Mouse (Mus musculus) T-helper 1 cell (primary cell): ENCODE results near the gene Gm20605.

Experiments used
- in situ Hi-C: fragments of 300-600 bp; cut with MboI, MseI; formaldehyde crosslinking; loops from one replicate; pipeline ENCODE4 v1.15.1; 2025; ENCODE audit warnings: high pct_unique_total_duplicates

Gene Gm20605

DNA sequence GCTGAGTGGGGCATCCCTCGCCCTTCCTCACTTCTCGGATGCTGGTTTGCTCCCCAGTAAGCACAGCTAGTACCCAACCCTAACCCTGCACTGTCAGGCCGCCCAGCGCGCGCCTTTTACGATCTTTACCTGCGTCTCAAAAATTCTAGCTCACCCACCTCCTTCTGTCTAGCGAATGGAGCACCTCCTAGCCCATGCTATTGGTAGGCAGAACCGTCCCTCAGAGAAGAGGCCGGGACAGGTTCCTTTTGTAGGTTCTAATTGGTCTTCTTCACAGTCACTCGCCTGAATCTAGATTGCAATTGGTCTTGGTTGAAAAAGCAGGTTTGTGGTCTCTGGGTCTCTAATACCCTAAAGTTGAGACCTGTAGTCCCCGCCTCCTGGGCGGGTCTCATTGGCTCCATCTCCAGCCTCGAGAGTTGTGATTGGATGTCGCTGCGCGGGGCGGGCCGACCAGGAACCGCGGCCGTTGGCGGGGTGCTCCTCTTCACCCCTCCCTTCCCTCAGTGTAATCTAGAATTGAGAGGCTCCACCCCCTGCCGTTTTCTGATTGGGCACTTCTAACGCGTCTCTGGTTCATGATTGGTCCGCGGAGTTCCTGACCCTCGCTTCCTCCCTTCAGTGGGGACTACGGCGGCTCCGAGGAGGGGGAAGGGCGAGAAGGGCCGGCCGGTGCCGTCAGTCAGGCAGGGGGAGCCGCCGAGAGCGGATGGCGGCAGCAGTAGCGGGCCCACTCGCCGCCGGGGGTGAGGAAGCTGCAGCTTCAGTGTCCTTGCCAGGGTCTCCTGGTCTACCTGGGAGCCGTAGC lies at the start of gene Gm20605, which contains the start of the genes Fbxo24 and Lrch4:
TSS of gene Gm20605 (plus strand) at position 678 of the 808 bp plus-strand sequence.
TSS of gene Fbxo24 (minus strand) at position 505 of the 808 bp plus-strand sequence.
TSS of gene Lrch4 (plus strand) at position 624 of the 808 bp plus-strand sequence.
- in situ Hi-C loops, result loop anchor here (10.0 kb wide), 1 partner anchor 816 kb away; the partner anchor contains the start of gene Zfp157

DNA sequence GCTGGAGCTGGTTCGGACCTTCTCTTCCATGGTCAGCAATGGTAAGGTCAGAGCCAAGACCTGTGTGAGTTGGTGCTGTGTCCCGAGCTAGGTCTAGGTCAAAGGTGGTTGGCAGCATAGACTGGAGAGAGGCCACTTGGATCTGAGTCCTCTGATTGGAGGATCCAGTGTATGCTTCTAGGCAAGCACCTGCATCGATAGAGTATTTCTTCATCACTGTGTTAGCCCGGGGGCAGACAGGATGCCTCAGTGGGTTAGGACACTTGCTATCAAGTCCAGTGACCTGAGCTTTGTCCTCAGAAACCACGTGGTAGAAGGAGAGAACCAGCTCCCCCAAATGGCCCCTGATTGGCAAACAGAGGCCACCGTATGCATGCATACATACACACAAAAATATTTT lies 48.7 kb upstream of the Gm20605 start:
- in situ Hi-C loops, result no loop called here

DNA sequence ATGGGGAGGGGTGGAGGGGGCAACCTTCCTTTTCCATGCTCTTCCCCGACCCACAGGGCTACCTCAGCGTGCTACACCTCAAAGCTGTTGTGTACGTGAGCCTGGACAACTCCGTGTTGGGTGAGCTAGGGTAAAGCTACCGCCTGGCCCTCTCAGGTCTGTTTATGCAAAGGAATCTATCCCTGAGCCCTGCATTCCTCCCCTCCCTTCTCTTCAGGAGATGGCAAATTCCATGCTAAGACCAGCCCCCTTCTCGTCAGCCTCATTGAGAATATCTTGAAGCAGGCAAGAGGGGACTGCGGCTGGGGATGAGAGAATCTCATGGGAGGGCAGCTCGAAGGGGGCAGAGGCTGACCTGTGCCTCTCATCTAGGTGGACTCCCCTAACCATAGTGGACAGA lies 46.3 kb upstream of the Gm20605 start:
- in situ Hi-C loops, result no loop called here

GRCm38 (mm10) chr5:137583670-137584169 lies 45.3 kb upstream of the Gm20605 start:
- in situ Hi-C loops, result no loop called here

DNA sequence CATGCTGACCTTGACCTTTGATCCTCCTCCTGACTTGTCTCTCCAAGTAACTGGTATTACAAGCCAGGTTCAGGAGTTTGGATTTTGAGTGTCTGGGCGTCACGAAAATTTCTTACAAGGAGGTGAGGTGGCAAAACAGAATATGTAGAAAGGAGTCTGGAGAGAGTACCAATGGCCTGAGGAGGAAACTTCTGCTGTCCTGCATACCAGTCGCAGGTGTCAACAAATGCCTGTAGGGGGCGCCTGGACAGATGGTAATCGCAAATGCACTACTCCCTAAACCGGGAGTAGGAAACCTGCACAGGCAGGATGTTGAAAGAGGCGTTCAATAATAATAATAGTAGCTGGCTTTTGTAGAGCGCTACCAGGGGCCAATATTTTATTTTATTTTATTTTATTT lies 44.0 kb upstream of the Gm20605 start:
- in situ Hi-C loops, result no loop called here

- in situ Hi-C loops, result no loop called here
Observed at GRCm38 (mm10) chr5:137590507-137590906, 38.5 kb upstream of the Gm20605 start.

- in situ Hi-C loops, result no loop called here
Observed at GRCm38 (mm10) chr5:137595921-137596320, 33.1 kb upstream of the Gm20605 start.

DNA sequence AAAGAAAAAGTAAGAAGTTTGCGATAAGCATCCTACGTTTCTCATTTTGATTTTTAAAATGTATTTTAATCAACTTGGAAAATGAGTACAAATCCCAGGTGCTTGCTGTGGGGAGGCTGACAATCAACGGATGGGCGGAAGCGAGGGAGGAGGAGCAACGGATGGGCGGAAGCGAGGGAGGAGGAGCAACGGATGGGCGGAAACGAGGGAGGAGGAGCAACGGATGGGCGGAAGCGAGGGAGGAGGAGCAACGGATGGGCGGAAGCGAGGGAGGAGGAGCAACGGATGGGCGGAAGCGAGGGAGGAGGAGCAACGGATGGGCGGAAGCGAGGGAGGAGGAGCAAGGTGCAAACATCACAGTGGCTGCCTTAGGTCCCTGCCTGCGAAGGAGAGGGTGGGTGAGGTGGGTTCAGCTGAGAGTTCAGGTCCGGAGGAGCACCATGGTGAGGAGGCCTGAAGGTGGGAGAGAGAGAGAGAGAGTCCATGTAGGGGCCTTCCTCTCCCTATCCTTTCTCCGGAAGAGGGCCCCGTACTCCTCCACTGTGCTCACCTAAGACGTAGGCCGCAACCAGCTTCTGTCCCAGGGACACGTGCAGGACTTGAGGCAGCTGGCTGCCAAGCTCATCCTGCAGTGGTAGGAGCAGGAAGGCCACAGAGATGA lies 32.2 kb upstream of the Gm20605 start:
- in situ Hi-C loops, result no loop called here

- in situ Hi-C loops, result no loop called here
Observed at GRCm38 (mm10) chr5:137597625-137598024, 31.4 kb upstream of the Gm20605 start.

GRCm38 (mm10) chr5:137598100-137598826 lies 30.7 kb upstream of the Gm20605 start:
- in situ Hi-C loops, result no loop called here

DNA sequence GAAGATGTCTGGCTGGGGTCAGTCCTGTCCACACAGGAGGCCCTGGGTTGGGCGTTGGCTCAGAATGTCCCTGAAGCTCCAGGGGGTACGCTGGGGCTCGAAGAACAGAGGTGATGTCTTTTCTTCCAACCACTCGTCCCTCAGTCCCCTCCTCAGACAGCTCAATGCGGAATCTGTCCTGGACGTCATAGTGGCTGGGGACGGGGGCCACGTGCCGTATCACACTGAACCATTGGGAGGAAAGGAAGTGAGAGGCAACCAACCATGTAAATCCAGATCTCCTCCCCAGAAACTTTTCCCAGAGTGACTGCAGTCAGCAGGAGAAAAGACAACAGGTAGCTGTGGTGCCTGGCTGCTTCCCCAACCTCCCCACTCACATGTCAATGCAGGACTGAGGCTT lies 29.4 kb upstream of the Gm20605 start:
- in situ Hi-C loops, result no loop called here

- in situ Hi-C loops, result no loop called here
Observed at GRCm38 (mm10) chr5:137600281-137600618, 28.7 kb upstream of the Gm20605 start.

GRCm38 (mm10) chr5:137600619-137601364 lies 28.2 kb upstream of the Gm20605 start, which contains the start of gene Mospd3:
Gene Mospd3 (minus strand): TSS chr5:137601058.
- in situ Hi-C loops, result no loop called here

GRCm38 (mm10) chr5:137601365-137601729 lies 27.6 kb upstream of the Gm20605 start:
- in situ Hi-C loops, result no loop called here

DNA sequence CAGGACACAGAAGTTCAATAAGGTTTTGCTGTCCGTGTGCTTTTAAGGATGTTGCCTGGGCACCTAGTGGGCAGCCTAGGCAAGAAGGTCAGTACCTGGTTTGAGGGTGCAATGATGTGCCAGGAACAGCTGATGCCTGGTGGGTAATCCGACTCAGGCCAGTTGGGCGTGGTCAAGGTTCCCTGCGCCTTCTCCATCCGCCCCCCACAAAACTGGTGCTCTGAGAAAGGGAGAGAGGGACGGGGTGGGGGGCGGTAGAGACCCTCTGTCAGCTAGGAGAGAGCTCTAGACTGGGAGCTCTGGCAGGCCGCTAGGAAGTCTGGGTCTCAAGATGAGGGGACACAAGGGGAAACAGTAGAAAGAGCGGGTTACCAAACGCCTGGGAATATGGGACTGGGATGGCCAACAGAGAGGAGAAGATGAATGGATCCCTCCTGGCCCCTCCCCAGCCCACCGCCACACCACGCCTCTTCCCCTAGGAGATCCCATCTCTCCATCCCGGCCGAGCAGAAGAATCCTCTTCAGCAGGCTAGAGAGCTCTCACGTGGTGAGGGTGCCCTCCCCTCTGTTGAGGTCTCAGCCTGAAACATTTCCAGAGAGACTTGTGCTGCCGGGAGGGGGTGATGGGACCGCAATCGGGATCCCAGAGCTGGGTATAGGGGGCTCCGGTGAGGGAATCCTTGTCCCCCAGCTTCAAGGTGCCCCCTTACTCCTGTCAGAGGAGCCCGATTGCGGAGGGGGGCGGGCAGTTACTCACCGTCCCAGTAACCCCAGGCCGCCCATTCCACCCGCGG lies 20.9 kb upstream of the Gm20605 start:
- in situ Hi-C loops, result no loop called here

DNA sequence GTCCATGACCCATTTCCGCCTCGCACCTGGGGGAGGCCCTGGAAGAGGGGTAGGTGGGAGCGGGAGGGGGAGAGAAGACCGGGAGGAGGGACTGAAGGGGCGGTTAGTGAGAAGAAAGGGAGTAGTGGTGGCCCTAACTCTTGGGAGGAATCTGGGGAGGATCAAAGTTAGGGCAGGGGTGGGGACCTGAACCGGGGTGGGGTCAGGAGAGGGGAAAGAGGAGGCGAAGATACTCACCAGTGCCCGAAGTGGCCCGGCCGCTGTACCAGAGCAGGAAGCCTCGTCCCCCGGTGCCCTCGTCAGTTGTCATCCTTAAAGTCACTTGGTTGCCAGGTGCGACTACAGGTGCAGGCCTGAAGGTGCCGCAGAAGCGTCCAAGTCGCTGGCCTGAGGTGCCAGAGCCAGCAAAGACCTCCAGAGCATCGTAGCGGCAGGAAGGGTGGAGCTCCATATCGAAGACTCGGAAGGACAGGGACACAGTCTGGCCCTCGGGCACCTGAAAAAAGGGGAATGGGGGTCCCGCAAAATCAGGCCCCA lies 20.3 kb upstream of the Gm20605 start:
- in situ Hi-C loops, result no loop called here

GRCm38 (mm10) chr5:137609292-137609691 lies 19.7 kb upstream of the Gm20605 start:
- in situ Hi-C loops, result no loop called here

DNA sequence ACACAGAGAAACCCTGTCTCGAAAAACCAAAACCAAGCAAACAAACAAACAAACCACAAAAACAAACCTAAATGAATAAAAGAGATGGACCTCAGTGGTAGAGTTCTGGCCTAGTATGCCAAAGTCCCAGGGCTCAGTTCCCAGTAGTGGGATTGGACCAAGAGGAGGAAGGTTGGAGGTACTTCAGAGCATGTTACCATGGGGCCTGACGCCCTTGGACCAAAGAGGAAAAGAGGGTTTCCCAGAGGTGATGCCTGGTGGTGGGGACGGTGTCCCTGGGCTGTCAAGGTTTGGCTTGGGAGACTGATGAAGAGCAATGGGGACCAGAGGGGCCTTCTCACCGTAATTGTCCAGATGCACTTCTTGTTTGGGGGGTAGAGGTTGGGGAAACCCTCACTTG lies 18.9 kb upstream of the Gm20605 start:
- in situ Hi-C loops, result no loop called here

DNA sequence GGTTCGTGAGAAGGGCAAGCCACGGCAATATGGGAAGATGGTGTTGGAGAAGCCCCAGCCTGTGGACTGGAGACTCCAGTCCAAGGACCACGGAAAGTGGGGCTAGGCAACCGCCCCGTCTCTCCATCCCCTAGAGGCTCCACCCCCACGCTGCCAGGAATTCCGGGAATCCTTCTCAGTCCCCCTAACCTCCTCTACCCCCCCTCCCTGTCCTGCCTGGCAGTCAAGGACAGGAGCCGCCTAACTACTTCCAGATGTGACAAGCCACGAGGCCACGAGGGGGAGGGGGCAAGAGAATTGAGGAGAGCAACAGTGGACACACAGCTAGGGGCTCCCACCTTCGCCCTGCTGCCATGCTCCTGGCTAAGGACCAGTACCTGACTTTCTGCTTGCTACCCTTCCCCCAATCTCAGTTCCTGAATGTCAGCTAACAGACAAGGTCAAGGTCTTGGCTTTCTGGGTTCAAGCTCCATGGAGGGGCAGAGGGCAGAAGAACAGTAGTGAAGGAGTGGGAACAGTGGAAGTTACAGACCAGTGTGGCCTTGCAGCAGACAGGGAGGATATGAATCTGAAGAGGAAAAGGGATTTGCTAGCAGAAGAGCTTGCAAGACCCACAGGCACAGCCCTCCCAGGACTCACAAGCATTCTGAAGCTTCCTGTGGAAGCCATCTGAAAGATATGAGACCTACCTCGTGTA lies 18.3 kb upstream of the Gm20605 start:
- in situ Hi-C loops, result no loop called here

GRCm38 (mm10) chr5:137611245-137611602 lies 17.8 kb upstream of the Gm20605 start:
- in situ Hi-C loops, result no loop called here
